Mouse (Mus musculus) cerebellum, adult 2 months (tissue): ENCODE measurements around the gene Asic5.

Source experiments
- CTCF ChIP-seq: fragments of 200-500 bp; IDR thresholded peaks from 2 replicates; pipeline ENCODE4 v1.5.1; 2011; ENCODE audit warnings: low read depth, mild to moderate bottlenecking, control low read depth, low read length, moderate library complexity, borderline replicate concordance; ENCODE audit not compliant: insufficient read depth
- POLR2A ChIP-seq: fragments of 200-500 bp; IDR thresholded peaks from 2 replicates; pipeline ENCODE4 v1.6.1; 2011; ENCODE audit warnings: low read length, control low read depth, borderline replicate concordance; ENCODE audit not compliant: insufficient read depth

DNA sequence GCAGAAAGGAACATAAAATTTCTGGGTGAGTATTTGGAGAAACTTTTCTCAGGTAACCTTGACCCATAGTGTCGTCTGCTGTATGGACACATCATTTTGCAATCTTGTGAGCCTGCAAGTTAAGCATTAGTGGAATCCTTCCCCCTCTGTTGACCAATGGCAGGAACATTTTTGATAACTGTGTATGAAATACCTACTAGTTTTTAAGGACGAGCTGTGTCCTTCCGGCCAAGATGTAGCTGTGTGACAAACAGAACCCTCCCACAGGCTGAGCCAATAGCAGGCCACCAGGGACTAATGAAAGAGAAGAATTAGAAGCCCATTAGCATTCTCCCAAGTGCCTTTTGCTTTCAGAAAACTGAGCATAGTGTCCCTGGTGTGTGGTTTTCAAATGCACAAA lies 8.4 kb downstream of the Asic5 start:
- TF ChIP-seq POLR2A: no peak
- no peak for TF ChIP-seq CTCF
